Mouse (Mus musculus) erythroblast, embryonic 14.5 days (primary cell): ENCODE data around the gene En1.

Experiments
- GATA1 ChIP-seq: IDR thresholded peaks from 2 replicates; pipeline ENCODE4 v1.6.1; 2012; ENCODE audit warnings: low read length, inconsistent platforms, mixed read lengths
- TAL1 ChIP-seq: IDR thresholded peaks from 3 replicates; pipeline ENCODE4 v1.6.1; 2012; ENCODE audit warnings: low read length, inconsistent platforms, mixed read lengths

- TF ChIP-seq TAL1: no peak
- no peak for TF ChIP-seq GATA1
Observed at GRCm38 (mm10) chr1:120607576-120608400, 5.6 kb downstream of the En1 start.
